Mouse (Mus musculus): ENCODE results near the gene Ube2d3.

DNA sequence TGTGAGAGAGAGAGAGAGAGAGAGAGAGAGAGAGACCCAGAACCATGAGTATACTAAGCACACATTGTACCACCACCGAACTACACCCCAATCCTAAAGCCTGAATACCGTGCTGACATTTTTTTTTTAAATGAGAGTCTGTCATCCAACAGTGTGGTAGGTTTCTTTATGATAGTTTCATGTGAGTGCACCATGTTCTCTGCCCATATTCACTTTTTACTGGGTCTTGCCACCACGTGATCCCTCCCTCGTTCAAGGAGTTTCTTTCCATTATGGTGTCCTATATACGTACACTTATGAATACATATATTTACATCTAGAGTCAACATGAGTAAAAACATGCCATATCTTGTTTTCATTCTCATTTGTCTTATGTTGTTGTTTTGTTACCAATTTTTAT lies 48.4 kb downstream of the Ube2d3 start:
- no peak for TF ChIP-seq GATA1 (IDR thresholded peaks at IDR 0.05; ENCODE audit: low read length)
- no peak for TF ChIP-seq TAL1 (IDR thresholded peaks at IDR 0.05; ENCODE audit: low read length)

Data from erythroblast, embryonic 14.5 days (primary cell).